Mouse (Mus musculus) G1E (cell line): Measurements from ENCODE around the gene Jpt1.
A peak's percentile ranks its signal among the peaks of the same experiment; 100 is the strongest.

Experiments used
- CTCF ChIP-seq: IDR thresholded peaks from 2 replicates; pipeline ENCODE4 v1.5.1; 2012; ENCODE audit warnings: low read depth, low read length, inconsistent platforms, mixed read lengths
- GATA1 ChIP-seq: IDR thresholded peaks from 2 replicates; pipeline ENCODE4 v1.6.1; 2012; ENCODE audit warnings: borderline replicate concordance, low read length, inconsistent platforms, mixed read lengths
- TAL1 ChIP-seq: conservative IDR thresholded peaks from 2 replicates; pipeline ENCODE4 v1.6.1; 2012; ENCODE audit warnings: low read depth, low read length, inconsistent platforms, mixed read lengths

DNA sequence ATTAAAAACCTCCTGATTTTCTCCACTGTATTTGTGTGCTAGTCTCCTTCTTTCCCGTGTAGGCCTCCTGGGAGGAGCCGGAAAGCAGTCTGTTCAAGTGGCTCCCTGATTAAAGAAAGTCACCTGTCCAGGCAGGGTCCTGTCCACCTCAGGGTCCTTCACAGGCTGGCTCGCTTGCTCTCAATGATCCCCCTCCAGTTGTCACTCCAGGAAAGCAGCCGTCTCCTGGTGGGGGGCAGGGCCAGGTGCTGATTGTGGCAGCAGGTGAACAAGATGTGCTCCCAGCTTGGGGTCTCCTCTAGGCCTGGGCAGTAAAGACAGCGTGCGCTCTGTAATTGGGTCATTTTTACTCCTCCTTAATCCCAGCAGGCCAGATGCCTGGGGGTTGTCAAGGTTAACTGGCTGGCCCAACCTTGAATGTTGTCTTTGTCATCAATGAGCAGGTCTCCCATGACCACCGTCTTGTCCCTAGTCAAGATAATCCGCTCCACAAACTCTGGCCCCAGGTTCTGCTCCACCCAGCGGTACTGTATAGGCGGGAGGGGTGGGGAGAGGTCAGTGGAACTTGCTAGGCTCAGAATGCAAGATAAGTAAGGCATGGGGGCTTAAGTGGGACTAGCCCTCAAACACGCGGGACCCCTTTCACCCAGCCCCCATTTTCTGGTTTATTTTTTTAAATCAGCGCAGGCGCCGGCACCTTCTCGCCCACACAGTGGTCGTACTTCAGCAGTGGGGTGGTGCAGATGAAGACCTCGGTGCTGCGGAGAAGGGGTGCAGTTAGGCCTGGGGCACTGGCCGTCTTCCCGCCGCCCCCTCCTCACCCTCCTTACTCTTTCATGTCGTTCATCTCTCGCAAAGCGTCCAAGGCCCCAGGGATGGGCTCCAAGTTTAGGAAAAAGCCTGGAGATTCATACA lies 23.5 kb downstream of the Jpt1 start:
- no peak for TF ChIP-seq GATA1
- TF ChIP-seq CTCF, result 0 out of 2 replicates have a peak, but pooled peaks have one; percentile 27
- TF ChIP-seq TAL1, result no peak
